Mouse (Mus musculus): ENCODE measurements around the gene Sccpdh. TPM values are rescaled to one million over a fixed set of nuclear protein-coding genes. Genes with fewer than 3 reads are reported as not detected.
"Not testable (repeated sequence)": the region's sequence is repeated elsewhere in the genome, so short reads cannot be mapped to it uniquely, and the experiment has no call there.

Gene Sccpdh
- polyA plus RNA-seq, 1 experiment from 2014 or later, result 73.1 TPM

DNA sequence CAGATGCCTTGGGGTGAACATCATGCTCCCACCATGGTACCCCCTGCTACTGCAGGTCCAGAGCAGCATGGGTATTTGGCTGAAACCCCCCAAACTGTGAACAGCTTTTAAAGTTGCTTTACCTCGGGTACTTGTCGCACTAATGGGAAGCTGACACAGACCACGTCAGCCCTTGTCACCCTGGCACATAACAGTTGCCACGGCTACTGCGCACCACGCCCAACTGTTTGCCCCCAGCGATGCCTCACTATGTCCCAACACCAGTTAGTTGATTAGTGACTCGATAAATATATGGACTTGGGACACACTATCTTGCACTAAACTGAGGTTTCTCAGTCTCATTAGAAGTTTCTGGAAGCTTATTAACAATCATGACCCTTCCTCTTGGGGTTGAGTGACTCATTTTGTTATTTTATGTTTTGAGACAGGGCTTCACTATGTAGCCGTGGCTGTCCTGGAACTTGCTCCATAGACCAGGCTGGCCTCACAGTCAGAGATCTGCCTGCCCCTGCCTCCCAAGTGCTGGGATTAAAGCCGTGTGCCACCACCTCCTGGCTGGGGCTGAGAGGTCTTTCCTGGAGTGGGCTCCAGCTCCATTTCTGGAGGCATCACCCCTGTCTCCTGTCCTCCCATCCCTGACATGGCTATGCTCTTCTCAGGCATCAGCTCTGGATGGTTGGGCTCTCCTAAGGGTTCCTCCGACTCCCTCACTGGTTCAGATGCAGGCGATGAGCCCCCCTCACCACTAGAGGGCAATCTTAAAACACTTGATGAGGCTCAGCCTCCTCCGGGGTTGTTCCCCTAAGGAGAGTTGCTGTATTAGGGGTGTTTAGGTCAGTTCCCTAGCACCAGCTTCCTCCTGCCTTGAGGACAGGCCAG is 22.7 kb upstream of the Sccpdh start:
- no peaks in the 10 kb centered on the region for H3K9me3 ChIP-seq (replicated peaks)
- ATAC-seq (replicated peaks; ENCODE audit: low FRiP score), result peak; percentile 82
- H3K36me3 ChIP-seq, result no peaks in the 10 kb centered on the region
- H3K27me3 ChIP-seq, result no peaks in the 10 kb centered on the region
- no peak overlapping the region for H3K9ac ChIP-seq
- peak overlapping the region; percentile 47 for H3K4me2 ChIP-seq
- peaks cover 5% of the 10 kb centered on the region; the same call in 1 of the 2 replicates for H3K4me1 ChIP-seq
- 64% methylated on average over 13 of the region's 13 CpGs for WGBS
- H3K4me3 ChIP-seq (replicated peaks), result peak overlapping the region; percentile 23; the same call in 1 of the 2 replicates
- H3K27ac ChIP-seq, result no peak overlapping the region

DNA sequence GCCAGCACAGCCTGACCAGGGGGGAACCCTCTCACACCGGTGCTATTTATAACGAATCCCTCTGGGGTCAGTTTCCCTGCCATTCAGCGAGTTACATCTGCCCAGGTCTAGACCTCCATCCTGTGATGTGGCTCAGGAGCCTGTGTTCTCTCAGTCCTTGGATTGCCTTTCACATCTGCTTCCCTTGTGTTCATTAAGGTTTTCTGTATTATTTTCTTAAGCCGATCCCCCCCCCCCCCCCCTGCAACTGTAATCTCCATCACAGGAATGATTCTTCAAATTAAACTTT is 22.1 kb upstream of the Sccpdh start:
- ATAC-seq (replicated peaks; ENCODE audit: low FRiP score), result no peak
- WGBS, result 22% methylated on average over 4 of the region's 4 CpGs
- Histone ChIP-seq H3K27ac (no peak overlapping the region), H3K4me3 (replicated peaks) (peak overlapping the region; percentile 23; the same call in 1 of the 2 replicates), H3K9me3 (replicated peaks) (no peaks in the 10 kb centered on the region), H3K4me2 (peak overlapping the region; percentile 47), H3K4me1 (peaks cover 5% of the 10 kb centered on the region; the same call in 1 of the 2 replicates), H3K36me3 (no peaks in the 10 kb centered on the region), H3K27me3 (no peaks in the 10 kb centered on the region), H3K9ac (no peak overlapping the region)

DNA sequence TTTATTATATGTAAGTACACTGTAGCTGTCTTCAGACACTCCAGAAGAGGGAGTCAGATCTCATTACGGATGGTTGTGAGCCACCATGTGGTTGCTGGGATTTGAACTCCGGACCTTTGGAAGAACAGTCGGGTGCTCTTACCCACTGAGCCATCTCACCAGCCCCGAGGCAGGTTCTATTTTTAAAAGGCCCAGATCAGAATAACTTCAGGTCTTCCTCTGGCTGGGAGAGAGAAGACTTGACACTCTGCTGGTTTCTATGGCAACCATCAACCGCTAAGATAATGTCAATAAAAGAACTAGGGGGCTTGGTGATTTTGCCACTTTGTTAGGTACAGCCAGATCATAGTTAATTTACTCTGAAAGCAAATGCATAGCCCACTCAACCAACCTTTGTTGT is 19.3 kb upstream of the Sccpdh start:
- not testable (repeated sequence) for H3K27ac ChIP-seq; H3K4me1 ChIP-seq; H3K4me3 ChIP-seq (replicated peaks); H3K9ac ChIP-seq; H3K9me3 ChIP-seq (replicated peaks); H3K36me3 ChIP-seq; ATAC-seq (replicated peaks; ENCODE audit: low FRiP score); H3K4me2 ChIP-seq; H3K27me3 ChIP-seq
- WGBS, result 87% methylated on average over 5 of the region's 5 CpGs

DNA sequence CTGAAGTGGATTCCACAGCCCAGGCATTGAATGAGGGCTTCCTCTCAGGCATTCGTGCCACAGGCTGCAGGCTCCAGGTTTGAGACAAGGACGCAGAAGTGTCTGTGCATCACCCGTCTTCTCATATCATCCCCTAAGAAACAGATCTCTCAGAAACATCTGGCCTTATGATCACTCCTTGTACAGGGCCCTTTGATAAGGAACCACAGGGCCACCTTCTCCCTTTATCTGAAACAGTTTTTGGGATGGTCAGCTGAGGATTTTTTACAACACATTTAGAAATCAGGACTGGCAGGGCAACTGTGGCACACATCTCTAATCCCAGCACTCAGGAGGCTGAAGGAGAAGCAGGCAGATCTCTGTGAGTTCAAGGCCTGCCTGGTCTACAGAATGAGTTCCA is 18.7 kb upstream of the Sccpdh start:
- Histone ChIP-seq H3K4me2 (no peak overlapping the region), H3K27ac (no peak overlapping the region), H3K27me3 (no peaks in the 10 kb centered on the region), H3K4me3 (replicated peaks) (no peak overlapping the region), H3K9ac (no peak overlapping the region), H3K4me1 (peaks cover 5% of the 10 kb centered on the region; the same call in 1 of the 2 replicates), H3K36me3 (no peaks in the 10 kb centered on the region), H3K9me3 (replicated peaks) (no peaks in the 10 kb centered on the region)
- ATAC-seq (replicated peaks; ENCODE audit: low FRiP score), result no peak
- WGBS, result 86% methylated on average over 3 of the region's 3 CpGs

DNA sequence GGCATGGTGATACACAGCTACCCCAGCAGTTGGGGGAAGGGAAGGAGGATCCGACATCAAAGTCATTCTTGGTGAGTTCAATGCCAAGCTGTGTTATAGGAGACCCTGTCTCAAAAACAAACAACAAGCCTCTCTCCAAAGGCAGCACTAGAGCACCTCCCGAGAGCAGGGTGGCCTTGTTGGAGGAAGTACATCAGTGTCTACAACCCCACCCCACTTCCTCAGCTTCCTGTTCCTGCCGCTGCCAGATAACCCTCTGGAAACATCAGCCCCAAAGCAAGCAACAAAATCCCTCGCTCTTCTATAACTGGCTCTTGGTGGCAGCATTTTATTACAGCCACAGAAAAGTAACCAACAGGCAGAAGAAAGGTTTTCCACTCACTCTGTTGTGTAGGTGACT is 17.7 kb upstream of the Sccpdh start:
- peaks cover 5% of the 10 kb centered on the region; the same call in 1 of the 2 replicates for H3K4me1 ChIP-seq
- H3K27ac ChIP-seq, result no peak overlapping the region
- no peaks in the 10 kb centered on the region for H3K36me3 ChIP-seq
- no peak overlapping the region for H3K4me3 ChIP-seq (replicated peaks)
- 58% methylated on average over 4 of the region's 4 CpGs for WGBS
- ATAC-seq (replicated peaks; ENCODE audit: low FRiP score), result no peak
- H3K9me3 ChIP-seq (replicated peaks), result no peaks in the 10 kb centered on the region
- H3K27me3 ChIP-seq, result no peaks in the 10 kb centered on the region
- no peak overlapping the region for H3K4me2 ChIP-seq
- H3K9ac ChIP-seq, result no peak overlapping the region

DNA sequence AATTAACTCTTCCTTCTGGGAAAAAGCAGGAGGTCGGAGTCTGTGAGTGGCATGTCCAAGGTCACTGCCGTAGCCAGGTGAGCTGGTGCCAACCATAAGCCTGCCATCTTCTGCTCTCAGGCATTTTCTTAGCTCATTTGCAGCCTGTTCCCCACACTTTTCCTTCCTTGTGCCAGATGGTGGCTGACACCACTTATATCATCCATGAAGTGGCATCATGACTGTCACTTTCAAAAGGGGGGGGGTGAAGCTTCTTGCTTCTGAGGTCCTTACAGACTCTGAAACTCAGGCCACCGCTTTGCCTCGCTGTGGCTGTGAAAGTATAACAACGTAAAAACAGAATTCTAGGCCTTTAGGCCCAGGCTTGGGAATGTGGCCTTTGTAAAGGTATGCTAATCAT is 16.8 kb upstream of the Sccpdh start:
- no peaks in the 10 kb centered on the region for H3K4me1 ChIP-seq
- no peak overlapping the region for H3K27ac ChIP-seq
- H3K27me3 ChIP-seq, result no peaks in the 10 kb centered on the region
- 89% methylated on average over 5 of the region's 5 CpGs for WGBS
- no peak overlapping the region for H3K4me3 ChIP-seq (replicated peaks)
- H3K36me3 ChIP-seq, result no peaks in the 10 kb centered on the region
- H3K9me3 ChIP-seq (replicated peaks), result no peaks in the 10 kb centered on the region
- H3K9ac ChIP-seq, result no peak overlapping the region
- H3K4me2 ChIP-seq, result no peak overlapping the region
- ATAC-seq (replicated peaks; ENCODE audit: low FRiP score), result no peak

DNA sequence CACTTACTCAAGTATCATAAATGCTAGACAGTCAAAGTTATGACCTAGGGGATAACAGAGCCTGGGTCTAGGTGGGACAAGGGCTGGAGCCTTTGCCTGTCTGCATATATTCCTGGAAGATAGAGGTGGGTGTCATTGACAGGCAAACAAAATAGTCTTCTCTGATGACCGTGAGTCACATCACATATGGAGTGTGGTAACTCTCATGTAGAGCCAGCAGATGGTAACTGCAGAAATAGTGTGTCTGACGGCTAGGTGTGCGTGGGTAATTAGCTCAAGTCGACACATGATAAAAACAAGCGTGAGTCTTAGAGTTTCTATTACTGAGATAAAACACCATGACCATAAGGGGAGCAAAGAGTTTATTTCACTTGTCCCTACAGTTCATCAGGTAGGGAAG is 4.9 kb upstream of the Sccpdh start:
- ATAC-seq (replicated peaks; ENCODE audit: low FRiP score), result no peak
- Histone ChIP-seq H3K9me3 (replicated peaks) (no peaks in the 10 kb centered on the region), H3K4me3 (replicated peaks) (no peak overlapping the region), H3K4me2 (no peak overlapping the region), H3K27me3 (no peaks in the 10 kb centered on the region), H3K4me1 (peaks cover 13% of the 10 kb centered on the region), H3K9ac (no peak overlapping the region), H3K27ac (no peak overlapping the region), H3K36me3 (no peaks in the 10 kb centered on the region)
- 88% methylated on average over 5 of the region's 5 CpGs for WGBS

DNA sequence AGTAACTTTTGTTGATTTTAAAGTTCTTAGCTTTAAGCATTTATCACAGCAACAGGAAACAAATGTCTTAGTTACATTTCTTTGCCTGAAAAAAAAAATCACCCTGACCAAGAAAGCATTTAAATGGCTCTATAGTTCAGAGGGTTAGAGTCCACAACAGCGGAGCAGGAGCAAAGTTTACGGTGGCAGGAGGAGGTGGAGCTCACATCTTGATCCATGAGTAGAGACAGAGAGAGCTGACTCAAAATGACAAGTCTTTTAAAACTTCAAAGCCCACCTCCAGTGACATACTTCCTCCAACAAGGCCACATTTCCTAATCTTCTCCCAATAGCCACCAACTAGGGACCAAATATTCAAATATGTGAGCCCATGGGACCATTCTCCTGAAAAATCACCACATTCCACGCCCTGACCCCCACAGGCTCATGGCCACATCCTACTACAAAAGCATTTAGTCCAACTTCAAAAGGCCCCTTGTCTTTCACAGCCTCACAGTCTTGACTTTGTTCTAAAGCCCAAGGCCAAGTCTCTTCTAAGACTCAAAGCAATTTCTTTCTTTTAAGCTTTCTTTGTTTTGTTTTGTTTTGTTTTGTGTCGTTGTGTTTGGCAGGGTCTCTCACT is 3.6 kb upstream of the Sccpdh start:
- no peak overlapping the region for H3K4me2 ChIP-seq
- H3K9ac ChIP-seq, result no peak overlapping the region
- no peak overlapping the region for H3K4me3 ChIP-seq (replicated peaks)
- no peaks in the 10 kb centered on the region for H3K36me3 ChIP-seq
- H3K27me3 ChIP-seq, result no peaks in the 10 kb centered on the region
- no peak overlapping the region for H3K27ac ChIP-seq
- WGBS, result 60% methylated on average over 4 of the region's 4 CpGs
- peaks cover 19% of the 10 kb centered on the region for H3K4me1 ChIP-seq
- H3K9me3 ChIP-seq (replicated peaks), result no peaks in the 10 kb centered on the region
- no peak for ATAC-seq (replicated peaks; ENCODE audit: low FRiP score)

DNA sequence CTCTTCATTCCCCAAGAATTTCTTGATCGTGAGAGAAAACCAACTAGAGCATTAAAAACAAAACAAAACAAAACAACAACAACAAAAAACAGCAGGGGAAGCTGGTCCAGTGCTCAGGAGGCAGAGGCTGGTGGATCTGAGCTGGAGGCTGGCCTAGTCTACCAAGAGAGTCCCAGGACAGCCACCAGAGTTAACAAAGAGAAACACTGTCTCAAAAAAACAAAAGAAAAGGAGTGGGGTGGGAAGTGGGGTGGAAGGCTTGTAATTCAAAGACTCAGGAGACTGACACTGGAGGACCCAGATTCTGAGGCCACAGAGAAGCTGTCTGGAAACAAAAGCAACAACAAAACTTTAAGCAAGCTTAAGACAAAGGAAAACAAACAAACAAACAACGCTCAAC is 1.0 kb upstream of the Sccpdh start:
- ATAC-seq (replicated peaks; ENCODE audit: low FRiP score), result no peak
- 74% methylated on average over 2 of the region's 2 CpGs for WGBS

DNA sequence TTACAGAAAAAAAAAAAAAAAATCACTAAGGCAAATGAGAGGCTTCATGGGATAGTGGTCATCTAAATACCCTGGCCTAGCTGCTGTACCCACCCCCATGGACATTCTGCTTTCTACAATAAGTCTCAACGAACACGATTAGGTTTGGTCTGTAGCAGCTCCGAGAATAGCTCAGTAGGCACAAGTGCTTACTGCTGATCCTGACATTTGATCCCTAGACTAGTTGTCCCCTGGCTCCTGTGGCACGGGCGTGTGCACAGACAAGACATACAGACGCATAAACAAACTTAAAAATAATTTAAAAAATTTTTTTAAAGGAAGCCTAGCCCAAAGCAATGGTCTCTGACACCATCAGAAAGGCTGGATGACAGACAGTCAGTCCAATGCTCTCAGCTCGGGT is 560 bp upstream of the Sccpdh start:
- Histone ChIP-seq H3K4me3 (replicated peaks) (peak overlapping the region; percentile 77), H3K9me3 (replicated peaks) (no peaks in the 10 kb centered on the region), H3K27me3 (no peaks in the 10 kb centered on the region), H3K27ac (peak overlapping the region; percentile 86), H3K4me1 (peaks cover 25% of the 10 kb centered on the region), H3K4me2 (peak overlapping the region; percentile 80), H3K36me3 (peaks cover 14% of the 10 kb centered on the region), H3K9ac (peak overlapping the region; percentile 82)
- ATAC-seq (replicated peaks; ENCODE audit: low FRiP score), result peak; percentile 19
- 5% methylated on average over 7 of the region's 7 CpGs for WGBS

More for the DNA sequence above, 1.0 kb upstream of the Sccpdh start:
- 0 out of 2 replicates have a peak overlapping the region, but pooled peaks have one; percentile 86 for H3K27ac ChIP-seq
- H3K9ac ChIP-seq, result no peak overlapping the region
- peaks cover 25% of the 10 kb centered on the region for H3K4me1 ChIP-seq
- H3K27me3 ChIP-seq, result no peaks in the 10 kb centered on the region
- peaks cover 9% of the 10 kb centered on the region for H3K36me3 ChIP-seq
- H3K4me2 ChIP-seq, result peak overlapping the region; percentile 80; the same call in 1 of the 2 replicates
- H3K9me3 ChIP-seq (replicated peaks), result no peaks in the 10 kb centered on the region
- H3K4me3 ChIP-seq (replicated peaks), result no peak overlapping the region

DNA sequence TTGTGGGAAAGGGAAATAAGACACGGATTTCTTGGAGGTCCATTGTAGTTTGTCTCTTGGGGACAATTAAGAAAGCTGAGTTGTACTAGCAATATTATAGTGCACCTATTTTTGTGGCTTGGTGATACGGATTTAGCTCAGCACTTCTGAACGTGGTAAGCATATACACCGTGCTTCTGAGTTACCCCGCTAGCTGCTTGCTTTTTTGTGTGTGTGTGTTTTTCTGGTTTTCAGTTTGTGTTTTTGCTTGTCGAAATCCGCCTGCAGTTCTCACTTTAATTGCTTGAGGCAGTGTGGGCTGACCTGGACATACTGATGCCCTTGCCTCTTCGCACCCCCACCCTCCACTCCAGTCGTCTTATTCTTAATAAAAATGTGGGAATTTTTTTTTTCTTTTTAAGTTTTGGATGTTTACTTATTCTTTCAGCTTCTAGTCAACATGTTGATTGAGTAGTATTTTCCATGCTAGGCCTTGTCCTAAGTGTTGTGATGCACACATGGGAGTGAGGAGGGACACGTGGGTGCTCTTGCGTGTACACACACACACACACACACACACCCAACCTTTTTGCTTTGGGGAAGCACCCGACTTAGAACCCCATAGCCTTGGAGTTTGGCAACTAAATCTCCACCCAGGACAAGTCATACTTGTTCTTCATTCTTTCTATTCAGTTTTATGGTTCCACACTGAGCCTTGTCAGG is 977 bp downstream of the Sccpdh start:
- Histone ChIP-seq H3K4me1 (peaks cover 25% of the 10 kb centered on the region), H3K9me3 (replicated peaks) (no peaks in the 10 kb centered on the region), H3K4me3 (replicated peaks) (peak overlapping the region; percentile 77), H3K36me3 (peaks cover 28% of the 10 kb centered on the region), H3K9ac (peak overlapping the region; percentile 82), H3K4me2 (peak overlapping the region; percentile 80), H3K27me3 (no peaks in the 10 kb centered on the region), H3K27ac (peak overlapping the region; percentile 86)
- WGBS, result 17% methylated on average over 12 of the region's 12 CpGs
- no peak for ATAC-seq (replicated peaks; ENCODE audit: low FRiP score)

DNA sequence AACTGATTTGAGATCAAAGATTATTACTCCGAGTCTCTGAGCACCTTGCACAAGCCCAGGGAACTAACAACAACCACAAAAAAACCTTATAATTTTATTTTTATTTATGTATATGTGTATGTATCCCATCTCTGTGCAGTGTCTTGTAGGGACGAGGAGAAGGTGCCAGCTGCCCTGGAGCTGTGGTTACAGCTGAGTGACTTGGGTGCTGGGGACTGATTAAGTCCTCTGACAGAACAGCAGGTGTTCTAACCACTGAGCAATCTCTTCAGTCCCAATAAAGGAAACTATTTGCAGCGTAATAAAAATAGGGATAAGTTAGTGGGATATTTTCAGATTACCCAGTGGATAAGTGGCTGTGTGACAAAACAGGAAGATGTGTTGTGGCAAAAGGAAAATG is 6.3 kb downstream of the Sccpdh start:
- no peaks in the 10 kb centered on the region for H3K27me3 ChIP-seq
- no peaks in the 10 kb centered on the region for H3K9me3 ChIP-seq (replicated peaks)
- H3K9ac ChIP-seq, result no peak overlapping the region
- no peak overlapping the region for H3K4me2 ChIP-seq
- no peak for ATAC-seq (replicated peaks; ENCODE audit: low FRiP score)
- no peak overlapping the region for H3K27ac ChIP-seq
- no peak overlapping the region for H3K4me3 ChIP-seq (replicated peaks)
- H3K36me3 ChIP-seq, result peaks cover 66% of the 10 kb centered on the region
- 82% methylated on average over 3 of the region's 3 CpGs for WGBS
- peaks cover 7% of the 10 kb centered on the region for H3K4me1 ChIP-seq

Measured in kidney, embryonic 15.5 days (tissue).